Mouse (Mus musculus): ENCODE measurements around the gene Tspan5. TPM values are rescaled to one million over a fixed set of nuclear protein-coding genes. Genes with fewer than 3 reads are reported as not detected.

Gene Tspan5
- polyA plus RNA-seq, 1 experiment from 2014 or later = 15.0 TPM

- Histone ChIP-seq H3K27me3 (ENCODE audit: insufficient read depth, poor library complexity, severe bottlenecking) (no peaks in the 10 kb centered on the region), H3K9me3 (no peaks in the 10 kb centered on the region), H3K27ac (no peak overlapping the region), H3K4me3 (no peak overlapping the region), H3K4me1 (0 out of 2 replicates have a peak, but pooled peaks cover 5% of the 10 kb centered on the region), H3K36me3 (no peaks in the 10 kb centered on the region)
- DNase-seq (ENCODE audit: low spot score) = no peak
- 83% methylated on average over 18 of the region's 18 CpGs for WGBS
Observed at GRCm38 (mm10) chr3:138787758-138788488, 45.9 kb downstream of the Tspan5 start.

- Histone ChIP-seq H3K36me3 (no peaks in the 10 kb centered on the region), H3K9me3 (no peaks in the 10 kb centered on the region), H3K4me3 (no peak overlapping the region), H3K4me1 (0 out of 2 replicates have a peak, but pooled peaks cover 5% of the 10 kb centered on the region), H3K27ac (no peak overlapping the region), H3K27me3 (ENCODE audit: insufficient read depth, poor library complexity, severe bottlenecking) (no peaks in the 10 kb centered on the region)
- no peak for DNase-seq (ENCODE audit: low spot score)
- 81% methylated on average over 17 of the region's 17 CpGs for WGBS
Observed at GRCm38 (mm10) chr3:138788489-138788850, 46.5 kb downstream of the Tspan5 start.

DNA sequence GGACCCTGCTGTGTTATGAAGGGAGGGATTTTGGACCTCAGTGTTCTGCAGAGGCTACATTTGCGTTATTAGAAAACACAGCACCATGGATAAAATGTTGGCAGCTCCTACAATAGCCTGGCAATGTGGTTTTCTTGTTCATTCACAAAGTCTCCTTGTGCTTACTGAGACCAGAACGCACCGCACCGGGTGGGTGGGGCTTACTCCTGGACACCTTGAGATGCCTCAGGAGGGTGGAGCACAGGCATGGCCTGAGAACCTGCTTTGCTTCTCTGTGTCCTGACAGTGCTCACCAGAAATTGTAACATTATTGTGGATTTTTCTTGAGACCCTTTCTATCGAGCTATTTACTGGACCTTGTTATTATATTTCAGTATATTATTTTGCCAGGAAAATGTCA, 47.3 kb downstream of the Tspan5 start:
- WGBS = 88% methylated on average over 5 of the region's 5 CpGs
- Histone ChIP-seq H3K27me3 (ENCODE audit: insufficient read depth, poor library complexity, severe bottlenecking) (no peaks in the 10 kb centered on the region), H3K9me3 (no peaks in the 10 kb centered on the region), H3K4me1 (0 out of 2 replicates have a peak, but pooled peaks cover 2% of the 10 kb centered on the region), H3K36me3 (no peaks in the 10 kb centered on the region), H3K4me3 (no peak overlapping the region), H3K27ac (no peak overlapping the region)
- DNase-seq (ENCODE audit: low spot score) = no peak

DNA sequence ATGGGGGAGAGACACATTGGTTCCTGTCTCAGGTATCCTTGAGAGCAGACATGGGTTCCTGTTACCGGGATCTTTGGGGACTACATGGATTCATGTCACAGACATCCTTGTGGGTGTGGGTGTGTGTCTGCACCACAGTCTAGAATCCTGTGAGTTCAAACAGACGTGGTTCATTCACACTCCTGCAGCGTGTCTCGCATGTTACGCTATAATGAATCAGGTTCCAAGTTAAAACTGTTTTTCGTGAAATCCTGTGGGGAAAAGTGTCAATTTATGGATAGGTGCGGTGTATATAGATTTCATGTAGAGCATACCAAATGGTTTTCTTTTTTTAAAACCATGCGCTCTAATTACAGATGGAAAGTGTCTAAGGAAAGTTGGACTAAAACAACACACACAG, 52.5 kb downstream of the Tspan5 start:
- no peak for DNase-seq (ENCODE audit: low spot score)
- Histone ChIP-seq H3K4me1 (no peaks in the 10 kb centered on the region), H3K4me3 (no peak overlapping the region), H3K9me3 (no peaks in the 10 kb centered on the region), H3K36me3 (no peaks in the 10 kb centered on the region), H3K27me3 (ENCODE audit: insufficient read depth, poor library complexity, severe bottlenecking) (no peaks in the 10 kb centered on the region), H3K27ac (no peak overlapping the region)
- 87% methylated on average over 8 of the region's 8 CpGs for WGBS

GRCm38 (mm10) chr3:138795951-138796350, 54.0 kb downstream of the Tspan5 start:
- DNase-seq (ENCODE audit: low spot score) = no peak
- peaks cover 7% of the 10 kb centered on the region; the same call in 1 of the 2 replicates for H3K4me1 ChIP-seq
- H3K27ac ChIP-seq = no peak overlapping the region
- H3K27me3 ChIP-seq (ENCODE audit: insufficient read depth, poor library complexity, severe bottlenecking) = no peaks in the 10 kb centered on the region
- H3K9me3 ChIP-seq = no peaks in the 10 kb centered on the region
- H3K36me3 ChIP-seq = no peaks in the 10 kb centered on the region
- H3K4me3 ChIP-seq = no peak overlapping the region
- 86% methylated on average over 7 of the region's 7 CpGs for WGBS

GRCm38 (mm10) chr3:138796583-138796982, 54.6 kb downstream of the Tspan5 start:
- 27% methylated on average over 3 of the region's 3 CpGs for WGBS

GRCm38 (mm10) chr3:138800664-138801411, 58.8 kb downstream of the Tspan5 start:
- WGBS = 79% methylated on average over 16 of the region's 16 CpGs
- no peak overlapping the region for H3K4me3 ChIP-seq
- peaks cover 22% of the 10 kb centered on the region for H3K4me1 ChIP-seq
- no peaks in the 10 kb centered on the region for H3K36me3 ChIP-seq
- H3K27ac ChIP-seq = no peak overlapping the region
- DNase-seq (ENCODE audit: low spot score) = no peak
- H3K27me3 ChIP-seq (ENCODE audit: insufficient read depth, poor library complexity, severe bottlenecking) = no peaks in the 10 kb centered on the region
- no peaks in the 10 kb centered on the region for H3K9me3 ChIP-seq

More at GRCm38 (mm10) chr3:138796583-138796982, 54.6 kb downstream of the Tspan5 start:
- Histone ChIP-seq H3K4me1 (peaks cover 11% of the 10 kb centered on the region; the same call in 1 of the 2 replicates), H3K4me3 (no peak overlapping the region), H3K27me3 (ENCODE audit: insufficient read depth, poor library complexity, severe bottlenecking) (no peaks in the 10 kb centered on the region), H3K27ac (no peak overlapping the region), H3K9me3 (no peaks in the 10 kb centered on the region), H3K36me3 (no peaks in the 10 kb centered on the region)
- no peak for DNase-seq (ENCODE audit: low spot score)

DNA sequence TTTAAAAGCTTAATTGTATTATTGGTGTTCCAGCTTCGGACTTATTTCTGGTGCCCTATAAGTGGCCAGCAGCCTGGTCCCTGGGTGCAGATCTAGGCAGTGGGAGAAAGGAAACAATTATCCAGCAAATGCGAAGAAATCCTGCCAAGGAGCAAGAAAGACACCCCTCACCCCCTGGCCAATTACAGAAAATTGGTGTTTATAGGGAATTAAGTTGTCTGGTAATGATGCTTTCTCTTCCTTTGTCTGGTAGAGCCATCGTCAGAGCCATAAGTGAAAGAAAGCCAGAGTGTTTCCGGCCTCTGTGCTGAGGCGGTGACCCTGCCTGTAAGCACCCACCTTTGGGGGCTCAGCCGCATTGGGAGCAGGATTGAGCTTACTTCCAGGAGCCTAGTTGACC, 59.7 kb downstream of the Tspan5 start:
- DNase-seq (ENCODE audit: low spot score) = no peak
- 82% methylated on average over 6 of the region's 6 CpGs for WGBS
- Histone ChIP-seq H3K4me3 (no peak overlapping the region), H3K4me1 (peaks cover 22% of the 10 kb centered on the region), H3K9me3 (no peaks in the 10 kb centered on the region), H3K27ac (no peak overlapping the region), H3K36me3 (no peaks in the 10 kb centered on the region), H3K27me3 (ENCODE audit: insufficient read depth, poor library complexity, severe bottlenecking) (no peaks in the 10 kb centered on the region)

- Histone ChIP-seq H3K4me1 (peaks cover 22% of the 10 kb centered on the region), H3K27me3 (ENCODE audit: insufficient read depth, poor library complexity, severe bottlenecking) (no peaks in the 10 kb centered on the region), H3K9me3 (no peaks in the 10 kb centered on the region), H3K4me3 (no peak overlapping the region), H3K27ac (no peak overlapping the region), H3K36me3 (no peaks in the 10 kb centered on the region)
- no peak for DNase-seq (ENCODE audit: low spot score)
- 77% methylated on average over 21 of the region's 21 CpGs for WGBS
Observed at GRCm38 (mm10) chr3:138802722-138803443, 60.9 kb downstream of the Tspan5 start.

DNA sequence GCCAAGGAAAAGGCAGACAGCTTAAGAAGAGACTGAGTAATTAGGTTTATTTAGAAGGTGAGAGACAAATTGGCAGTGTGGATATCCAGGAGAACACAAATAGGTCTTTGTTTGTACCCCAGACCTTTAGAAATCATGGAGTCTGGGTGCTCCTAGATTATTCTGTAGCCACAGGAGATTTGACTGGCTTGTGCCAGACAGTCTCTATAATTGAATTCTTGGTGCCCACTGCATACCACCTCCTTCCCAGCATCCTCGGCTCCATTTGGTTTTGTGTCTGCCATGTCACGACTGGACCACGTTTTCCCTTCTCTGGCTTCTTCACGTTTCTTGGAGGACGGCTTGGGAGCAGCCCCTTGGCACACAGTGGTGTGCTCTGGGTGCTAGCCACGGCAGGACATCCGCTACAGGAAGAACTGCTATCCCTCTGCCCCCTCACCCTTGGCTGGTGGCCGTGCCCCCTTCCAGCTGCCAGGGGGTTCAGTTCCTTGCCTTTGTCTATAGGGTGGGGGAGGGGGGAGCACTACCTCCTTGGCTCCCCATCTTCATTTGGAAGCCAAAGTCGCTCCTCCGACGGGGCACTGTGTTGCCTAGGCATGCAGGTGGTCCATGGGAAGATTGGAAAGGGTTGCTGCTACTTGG, 61.6 kb downstream of the Tspan5 start:
- Histone ChIP-seq H3K4me3 (no peak overlapping the region), H3K27ac (no peak overlapping the region), H3K4me1 (peaks cover 26% of the 10 kb centered on the region), H3K9me3 (no peaks in the 10 kb centered on the region), H3K36me3 (no peaks in the 10 kb centered on the region), H3K27me3 (ENCODE audit: insufficient read depth, poor library complexity, severe bottlenecking) (no peaks in the 10 kb centered on the region)
- WGBS = 87% methylated on average over 11 of the region's 11 CpGs
- no peak for DNase-seq (ENCODE audit: low spot score)

GRCm38 (mm10) chr3:138804104-138805048, 62.4 kb downstream of the Tspan5 start:
- Histone ChIP-seq H3K27me3 (ENCODE audit: insufficient read depth, poor library complexity, severe bottlenecking) (no peaks in the 10 kb centered on the region), H3K4me3 (no peak overlapping the region), H3K36me3 (no peaks in the 10 kb centered on the region), H3K9me3 (no peaks in the 10 kb centered on the region), H3K4me1 (peaks cover 27% of the 10 kb centered on the region), H3K27ac (no peak overlapping the region)
- no peak for DNase-seq (ENCODE audit: low spot score)
- 76% methylated on average over 11 of the region's 11 CpGs for WGBS

GRCm38 (mm10) chr3:138807795-138808194, 65.8 kb downstream of the Tspan5 start:
- DNase-seq (ENCODE audit: low spot score) = no peak
- WGBS = 68% methylated on average over 4 of the region's 4 CpGs
- no peaks in the 10 kb centered on the region for H3K9me3 ChIP-seq
- H3K36me3 ChIP-seq = no peaks in the 10 kb centered on the region
- H3K4me3 ChIP-seq = no peak overlapping the region
- H3K4me1 ChIP-seq = peaks cover 20% of the 10 kb centered on the region
- no peak overlapping the region for H3K27ac ChIP-seq
- H3K27me3 ChIP-seq (ENCODE audit: insufficient read depth, poor library complexity, severe bottlenecking) = no peaks in the 10 kb centered on the region

Data from heart, embryonic 10.5 days (tissue).